Mouse (Mus musculus): ENCODE data around the gene Il17re. TPM values are rescaled to one million over a fixed set of nuclear protein-coding genes. Genes with fewer than 3 reads are reported as not detected.

The Il17re gene
- total RNA-seq, 1 experiment: 0.80 TPM

DNA sequence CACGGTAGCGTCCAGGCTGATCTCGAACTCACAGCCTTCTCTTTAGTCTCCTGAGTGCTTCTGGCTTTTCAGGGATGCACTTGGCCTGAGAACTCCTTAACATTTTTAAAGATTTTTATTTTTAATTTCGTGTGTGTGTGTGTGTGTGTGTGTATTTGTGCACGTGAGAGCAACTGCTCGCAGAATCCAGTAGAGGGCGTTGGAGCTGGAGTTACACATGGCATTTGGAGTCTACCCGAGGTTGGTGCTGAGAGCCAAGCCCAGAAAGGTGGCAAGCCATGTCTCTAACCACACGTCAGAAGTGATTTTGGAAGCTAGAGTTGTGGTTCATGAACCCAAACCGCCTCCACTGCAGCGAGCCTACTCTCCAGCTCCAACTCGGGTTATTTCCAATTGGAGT is 15.2 kb upstream of the Il17re start:
- Histone ChIP-seq H3K4me1 (ENCODE audit: control insufficient read depth in 2 of 2, insufficient read depth in 2 of 2, low read length in 2 of 2, poor library complexity in 1 of 2) (peaks cover 0 to 2% of the 10 kb centered on the region in 2 experiments; a peak in 1 of 4 replicates), H3K27ac (ENCODE audit: insufficient read depth, low read depth, low read length, poor library complexity, severe bottlenecking) (peak overlapping the region; percentile 51; the same call in 1 of the 2 replicates), H3K36me3 (ENCODE audit: control insufficient read depth, insufficient read depth, low read length, poor library complexity, severe bottlenecking) (peaks cover 16% of the 10 kb centered on the region), H3K9ac (ENCODE audit: insufficient read depth, low read depth, low read length, poor library complexity, severe bottlenecking) (peak overlapping the region; percentile 92), H3K9me3 (ENCODE audit: control insufficient read depth, insufficient read depth, low read depth, low read length) (no peaks in the 10 kb centered on the region), H3K4me3 (ENCODE audit: insufficient read depth in 1 of 2, low read depth in 1 of 2, low read length in 2 of 2, poor library complexity in 1 of 2, severe bottlenecking in 1 of 2) (peak overlapping the region; percentile 87 to 92)
- in situ Hi-C loops (cut with MboI; ENCODE audit: low sequenced_read_pairs in 2 of 2, unreplicated experiment in 2 of 2): no loop called here
- no peak for TF ChIP-seq ZC3H11A (IDR thresholded peaks at IDR 0.05; ENCODE audit: borderline replicate concordance, low read depth, low read length)
- TF ChIP-seq CHD2 (IDR thresholded peaks at IDR 0.05; ENCODE audit: low read depth, low read length): no peak
- no peak for TF ChIP-seq HCFC1 (IDR thresholded peaks at IDR 0.05; ENCODE audit: borderline replicate concordance, insufficient read depth, low read length)
- TF ChIP-seq MAFK (IDR thresholded peaks at IDR 0.05; ENCODE audit: insufficient read depth, low read depth, low read length): no peak
- TF ChIP-seq ZNF384 (IDR thresholded peaks at IDR 0.05; ENCODE audit: low read depth, low read length): no peak
- peak; percentile 59 for DNase-seq (ENCODE audit: low read depth, low spot score)

DNA sequence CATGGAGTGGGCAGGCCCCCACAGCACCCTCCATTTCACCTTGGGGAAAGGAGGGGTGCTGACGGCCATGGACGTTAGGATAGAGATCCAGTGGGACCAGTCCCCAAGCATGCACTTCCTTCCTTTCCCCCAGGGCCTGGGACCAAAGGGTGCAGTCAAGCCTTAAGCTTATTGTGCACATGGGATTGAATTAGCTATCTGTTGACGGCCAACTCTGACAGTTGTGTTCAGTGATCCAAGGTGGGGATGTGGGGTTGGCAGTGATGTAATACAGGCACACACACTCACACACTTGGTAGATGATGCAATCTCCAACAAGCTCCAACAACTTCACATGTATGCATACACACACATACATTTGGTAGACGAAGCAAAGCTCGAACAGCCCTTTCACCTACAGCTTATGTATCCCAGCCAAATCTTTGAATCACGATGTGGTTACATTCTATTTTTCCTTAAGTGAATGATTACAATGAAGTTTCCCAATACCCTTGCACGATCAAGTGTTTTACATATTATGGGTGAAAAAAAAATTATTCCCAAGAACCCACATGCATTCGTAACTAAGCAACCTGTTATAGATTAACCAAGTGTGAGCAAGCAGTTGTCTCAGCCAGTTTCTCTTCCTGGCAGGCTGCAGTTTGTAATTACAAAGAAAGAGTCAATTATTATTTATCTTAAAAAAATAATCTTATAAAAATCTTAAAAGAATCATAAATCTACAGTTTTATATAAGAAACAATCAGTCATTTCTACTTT is 13.9 kb upstream of the Il17re start:
- DNase-seq (ENCODE audit: low read depth, low spot score): no peak
- Histone ChIP-seq H3K4me3 (ENCODE audit: insufficient read depth in 1 of 2, low read depth in 1 of 2, low read length in 2 of 2, poor library complexity in 1 of 2, severe bottlenecking in 1 of 2) (no peak overlapping the region), H3K9ac (ENCODE audit: insufficient read depth, low read depth, low read length, poor library complexity, severe bottlenecking) (no peak overlapping the region), H3K36me3 (ENCODE audit: control insufficient read depth, insufficient read depth, low read length, poor library complexity, severe bottlenecking) (peaks cover 19% of the 10 kb centered on the region), H3K9me3 (ENCODE audit: control insufficient read depth, insufficient read depth, low read depth, low read length) (no peaks in the 10 kb centered on the region), H3K27ac (ENCODE audit: insufficient read depth, low read depth, low read length, poor library complexity, severe bottlenecking) (no peak overlapping the region), H3K4me1 (ENCODE audit: control insufficient read depth in 2 of 2, insufficient read depth in 2 of 2, low read length in 2 of 2, poor library complexity in 1 of 2) (peaks cover 0 to 2% of the 10 kb centered on the region in 2 experiments; a peak in 1 of 4 replicates)
- in situ Hi-C loops (cut with MboI; ENCODE audit: low sequenced_read_pairs in 2 of 2, unreplicated experiment in 2 of 2): no loop called here
- TF ChIP-seq HCFC1 (IDR thresholded peaks at IDR 0.05; ENCODE audit: borderline replicate concordance, insufficient read depth, low read length): no peak
- TF ChIP-seq ZC3H11A (IDR thresholded peaks at IDR 0.05; ENCODE audit: borderline replicate concordance, low read depth, low read length): no peak
- no peak for TF ChIP-seq CHD2 (IDR thresholded peaks at IDR 0.05; ENCODE audit: low read depth, low read length)
- no peak for TF ChIP-seq ZNF384 (IDR thresholded peaks at IDR 0.05; ENCODE audit: low read depth, low read length)
- no peak for TF ChIP-seq MAFK (IDR thresholded peaks at IDR 0.05; ENCODE audit: insufficient read depth, low read depth, low read length)

DNA sequence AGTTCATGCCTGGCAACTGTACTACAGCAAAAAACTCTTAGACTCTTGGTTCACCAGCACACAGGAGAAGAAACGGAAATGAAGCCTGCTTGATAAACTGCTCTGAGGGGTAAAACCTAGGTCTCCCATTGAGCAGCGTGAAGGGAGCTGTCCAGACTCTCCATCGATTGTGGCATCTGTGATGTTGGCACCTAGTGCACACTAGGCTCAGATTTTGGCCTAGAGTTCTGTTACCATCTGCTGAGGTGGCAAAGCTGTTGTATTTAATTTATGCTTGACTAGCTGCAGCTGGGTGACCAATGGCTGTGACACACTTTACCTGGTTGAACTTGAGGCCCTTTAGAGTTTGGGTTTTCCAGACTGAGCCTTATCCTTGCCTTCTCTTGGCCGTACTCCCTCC is 10.6 kb upstream of the Il17re start:
- TF ChIP-seq MAFK (IDR thresholded peaks at IDR 0.05; ENCODE audit: insufficient read depth, low read depth, low read length) (no peak), ZNF384 (IDR thresholded peaks at IDR 0.05; ENCODE audit: low read depth, low read length) (no peak), HCFC1 (IDR thresholded peaks at IDR 0.05; ENCODE audit: borderline replicate concordance, insufficient read depth, low read length) (no peak), ZC3H11A (IDR thresholded peaks at IDR 0.05; ENCODE audit: borderline replicate concordance, low read depth, low read length) (no peak), CHD2 (IDR thresholded peaks at IDR 0.05; ENCODE audit: low read depth, low read length) (no peak)
- Histone ChIP-seq H3K4me3 (ENCODE audit: insufficient read depth in 1 of 2, low read depth in 1 of 2, low read length in 2 of 2, poor library complexity in 1 of 2, severe bottlenecking in 1 of 2) (no peak overlapping the region), H3K9ac (ENCODE audit: insufficient read depth, low read depth, low read length, poor library complexity, severe bottlenecking) (no peak overlapping the region), H3K4me1 (ENCODE audit: control insufficient read depth in 2 of 2, insufficient read depth in 2 of 2, low read length in 2 of 2, poor library complexity in 1 of 2) (peaks cover 0 to 2% of the 10 kb centered on the region in 2 experiments; a peak in 1 of 4 replicates), H3K27ac (ENCODE audit: insufficient read depth, low read depth, low read length, poor library complexity, severe bottlenecking) (no peak overlapping the region), H3K9me3 (ENCODE audit: control insufficient read depth, insufficient read depth, low read depth, low read length) (no peaks in the 10 kb centered on the region), H3K36me3 (ENCODE audit: control insufficient read depth, insufficient read depth, low read length, poor library complexity, severe bottlenecking) (peaks cover 19% of the 10 kb centered on the region)
- DNase-seq (ENCODE audit: low read depth, low spot score): no peak
- in situ Hi-C loops (cut with MboI; ENCODE audit: low sequenced_read_pairs in 2 of 2, unreplicated experiment in 2 of 2): no loop called here

DNA sequence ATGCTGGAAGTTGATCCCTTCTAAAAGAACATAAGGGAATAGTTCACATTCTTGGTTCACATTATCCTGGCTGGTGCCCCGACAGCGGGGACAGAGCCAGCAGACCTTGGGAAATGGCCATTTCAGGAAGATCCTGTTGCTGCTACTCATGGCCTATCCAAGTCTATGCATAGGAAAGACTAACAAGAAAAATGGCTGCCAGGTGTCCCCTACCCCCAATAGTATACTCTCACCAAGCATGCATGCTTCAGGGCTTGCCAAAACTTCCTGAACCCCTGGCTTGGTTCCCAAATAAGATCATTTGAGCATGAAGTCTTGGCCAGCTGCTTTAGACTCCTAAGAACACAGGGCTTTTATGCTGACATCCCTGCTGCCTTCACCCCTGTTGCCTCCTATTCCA is 6.4 kb upstream of the Il17re start:
- in situ Hi-C loops (cut with MboI; ENCODE audit: low sequenced_read_pairs in 2 of 2, unreplicated experiment in 2 of 2): no loop called here
- no peak overlapping the region for H3K27ac ChIP-seq (ENCODE audit: insufficient read depth, low read depth, low read length, poor library complexity, severe bottlenecking)
- TF ChIP-seq ZNF384 (IDR thresholded peaks at IDR 0.05; ENCODE audit: low read depth, low read length): no peak
- no peak for TF ChIP-seq ZC3H11A (IDR thresholded peaks at IDR 0.05; ENCODE audit: borderline replicate concordance, low read depth, low read length)
- TF ChIP-seq CHD2 (IDR thresholded peaks at IDR 0.05; ENCODE audit: low read depth, low read length): no peak
- no peak for TF ChIP-seq HCFC1 (IDR thresholded peaks at IDR 0.05; ENCODE audit: borderline replicate concordance, insufficient read depth, low read length)
- no peak for TF ChIP-seq MAFK (IDR thresholded peaks at IDR 0.05; ENCODE audit: insufficient read depth, low read depth, low read length)
- peaks cover 12% of the 10 kb centered on the region for H3K36me3 ChIP-seq (ENCODE audit: control insufficient read depth, insufficient read depth, low read length, poor library complexity, severe bottlenecking)
- no peak for DNase-seq (ENCODE audit: low read depth, low spot score)
- no peaks in the 10 kb centered on the region for H3K4me1 ChIP-seq (ENCODE audit: control insufficient read depth in 2 of 2, insufficient read depth in 2 of 2, low read length in 2 of 2, poor library complexity in 1 of 2)
- no peak overlapping the region for H3K4me3 ChIP-seq (ENCODE audit: insufficient read depth in 1 of 2, low read depth in 1 of 2, low read length in 2 of 2, poor library complexity in 1 of 2, severe bottlenecking in 1 of 2)
- no peak overlapping the region for H3K9ac ChIP-seq (ENCODE audit: insufficient read depth, low read depth, low read length, poor library complexity, severe bottlenecking)
- no peaks in the 10 kb centered on the region for H3K9me3 ChIP-seq (ENCODE audit: control insufficient read depth, insufficient read depth, low read depth, low read length)
